Mouse (Mus musculus): ENCODE measurements at regions not wholly inside any gene's neighbourhood (a gene's known extent, or its start where the extent isn't known, plus 50 kb on each side); places are given as distances from the start of the nearest gene placed in this dataset.

GRCm38 (mm10) chr11:52561281-52561680 lies 165.1 kb downstream of the 9530068E07Rik start:
- TF ChIP-seq EP300 (optimal IDR thresholded peaks at IDR 0.05) (no peak), CTCF (IDR thresholded peaks at IDR 0.05; ENCODE audit: low read depth) (no peak)

All from stomach, postnatal 0 days (tissue).